Mouse (Mus musculus) heart, postnatal 14 days (tissue): ENCODE measurements around the gene Itm2b. TPM values are rescaled to one million over a fixed set of nuclear protein-coding genes. Genes with fewer than 3 reads are reported as not detected.

Experiments used
- DNase-seq, 2 experiments: peaks; one replicate each; pipeline ENCODE4 v3.0.0; 2021 to 2022
- intact Hi-C: fragments of 180-260 bp; cut with DNase I; formaldehyde crosslinking; loops from one replicate; pipeline ENCODE4 v1.15.1; 2025
- total RNA-seq, 2 experiments: library from RNA; stranded (reverse); gene quantifications; 2 replicates each; pipeline ENCODE4 v1.2.3; 2021

The Itm2b gene
- total RNA-seq, 2 experiments from 2014 or later, result 584 to 674 TPM

- intact Hi-C loops, result no loop called here
- no peak for DNase-seq
Measured at GRCm38 (mm10) chr14:73399866-73400618, 15.0 kb upstream of the Itm2b start.

GRCm38 (mm10) chr14:73398367-73398996 is 13.4 kb upstream of the Itm2b start:
- DNase-seq, result no peak
- intact Hi-C loops, result no loop called here

- intact Hi-C loops, result no loop called here
Measured at GRCm38 (mm10) chr14:73395750-73396149, 10.7 kb upstream of the Itm2b start.

GRCm38 (mm10) chr14:73394263-73395006 is 9.3 kb upstream of the Itm2b start:
- DNase-seq, result no peak

More at GRCm38 (mm10) chr14:73395750-73396149, 10.7 kb upstream of the Itm2b start:
- no peak for DNase-seq

GRCm38 (mm10) chr14:73391457-73391856 is 6.4 kb upstream of the Itm2b start:
- intact Hi-C loops, result no loop called here
- DNase-seq, result no peak

More at GRCm38 (mm10) chr14:73394263-73395006, 9.3 kb upstream of the Itm2b start:
- intact Hi-C loops, result no loop called here

GRCm38 (mm10) chr14:73390196-73390595 is 5.1 kb upstream of the Itm2b start:
- DNase-seq, result no peak
- intact Hi-C loops, result no loop called here

GRCm38 (mm10) chr14:73389059-73389458 is 4.0 kb upstream of the Itm2b start:
- no peak for DNase-seq

GRCm38 (mm10) chr14:73388546-73388945 is 3.5 kb upstream of the Itm2b start:
- peak; percentile 49 to 57 for DNase-seq
- intact Hi-C loops, result no loop called here

More at GRCm38 (mm10) chr14:73389059-73389458, 4.0 kb upstream of the Itm2b start:
- intact Hi-C loops, result no loop called here

- intact Hi-C loops, result no loop called here
Measured at GRCm38 (mm10) chr14:73386493-73386892, 1.4 kb upstream of the Itm2b start.

GRCm38 (mm10) chr14:73385720-73386374 is 758 bp upstream of the Itm2b start:
- no peak for DNase-seq
- intact Hi-C loops, result loop anchor here (2.0 kb wide), 1 partner anchor 89 kb away; no protein-coding TSS in a partner anchor

More at GRCm38 (mm10) chr14:73386493-73386892, 1.4 kb upstream of the Itm2b start:
- DNase-seq, result no peak

- no peak for DNase-seq
- intact Hi-C loops, result loop anchor here (2.0 to 5.0 kb wide), 2 partner anchors 90 to 123 kb away; no protein-coding TSS in a partner anchor
Measured at GRCm38 (mm10) chr14:73384546-73384912, 560 bp downstream of the Itm2b start.

GRCm38 (mm10) chr14:73383746-73384145 is 1.3 kb downstream of the Itm2b start:
- intact Hi-C loops, result loop anchor here (1.0 to 5.0 kb wide), 3 partner anchors 57 to 124 kb away; no protein-coding TSS in a partner anchor
- DNase-seq, result no peak

GRCm38 (mm10) chr14:73382699-73383098 is 2.4 kb downstream of the Itm2b start:
- peak; percentile 55 to 62 for DNase-seq
- intact Hi-C loops, result loop anchor here (1.0 to 5.0 kb wide), 2 partner anchors 56 to 125 kb away; no protein-coding TSS in a partner anchor

- DNase-seq, result no peak
- intact Hi-C loops, result loop anchor here (5.0 kb wide), 1 partner anchor 126 kb away; no protein-coding TSS in a partner anchor
Measured at GRCm38 (mm10) chr14:73381559-73381958, 3.5 kb downstream of the Itm2b start.

- no peak for DNase-seq
- intact Hi-C loops, result no loop called here
Measured at GRCm38 (mm10) chr14:73377804-73378203, 7.3 kb downstream of the Itm2b start.

- intact Hi-C loops, result no loop called here
- peak in 1 of 2 experiments; percentile 42 for DNase-seq
Measured at GRCm38 (mm10) chr14:73376920-73377319, 8.2 kb downstream of the Itm2b start.

GRCm38 (mm10) chr14:73375903-73376302 is 9.2 kb downstream of the Itm2b start:
- DNase-seq, result no peak

GRCm38 (mm10) chr14:73375445-73375844 is 9.6 kb downstream of the Itm2b start:
- no peak for DNase-seq
- intact Hi-C loops, result no loop called here

More at GRCm38 (mm10) chr14:73375903-73376302, 9.2 kb downstream of the Itm2b start:
- intact Hi-C loops, result no loop called here

GRCm38 (mm10) chr14:73374315-73374890 is 10.7 kb downstream of the Itm2b start:
- DNase-seq, result peak in 1 of 2 experiments; percentile 43
- intact Hi-C loops, result no loop called here

- intact Hi-C loops, result no loop called here
- no peak for DNase-seq
Measured at GRCm38 (mm10) chr14:73373606-73374005, 11.5 kb downstream of the Itm2b start.
